Comparison of ENCODE assay signal across 11 mouse cellular contexts in genomic region chr7:99553885-99554269, GRCm38 (mm10). TPM values are rescaled to one million over a fixed set of nuclear protein-coding genes. Genes with fewer than 3 reads are reported as not detected.
DNase-seq lines count a peak whose midpoint lies in the region; ATAC-seq and TF ChIP-seq lines count a peak whose summit lies in the region.
"Had no signal": no experiment of that assay in that cellular context is flagged by ENCODE, and none has a peak within 500 bp of the region (broad histone marks: within the 10 kb centered on the region; RNA-seq: fewer than 3 reads in every experiment).

No protein-coding gene starts in this region.

- DNase-seq in heart, postnatal 36 days, result no peak
- no peak for DNase-seq in layer of hippocampus, adult 2 months (ENCODE audit: low spot score in 2 of 2)
- DNase-seq in layer of hippocampus, adult 18-20 months (ENCODE audit: low spot score in 2 of 2), result no peak
- DNase-seq in forebrain, postnatal 0 days, result no peak
- DNase-seq in T-cell, adult 2 months (ENCODE audit: low spot score), result no peak
- DNase-seq: adrenal gland, postnatal 36 days; cerebellum, adult 18-20 months; midbrain, embryonic 14.5 days had no signal

- H3K4me1 ChIP-seq in heart, embryonic 12.5 days (replicated peaks), result peaks cover 38% of the 10 kb centered on the region
- peaks cover 39% of the 10 kb centered on the region for H3K4me1 ChIP-seq in limb, embryonic 12.5 days (replicated peaks)
- peaks cover 30% of the 10 kb centered on the region for H3K4me1 ChIP-seq in stomach, embryonic 14.5 days (ENCODE audit: control insufficient read depth, insufficient read depth, low read length)
- 0 out of 2 replicates have a peak, but pooled peaks cover under 1% of the 10 kb centered on the region for H3K4me1 ChIP-seq in forebrain, postnatal 0 days (ENCODE audit: insufficient read depth)

- peak overlapping the region; percentile 61 for H3K27ac ChIP-seq in heart, embryonic 12.5 days (ENCODE audit: poor library complexity, severe bottlenecking)
- peak overlapping the region; percentile 54 for H3K27ac ChIP-seq in layer of hippocampus, adult 2 months
- H3K27ac ChIP-seq in limb, embryonic 12.5 days, result peak overlapping the region; percentile 89
- H3K27ac ChIP-seq in stomach, embryonic 14.5 days (ENCODE audit: low read length), result peak overlapping the region; percentile 68; the same call in 1 of the 2 replicates
- H3K27ac ChIP-seq in forebrain, postnatal 0 days (ENCODE audit: low read depth, low read length), result no peak overlapping the region

- H3K27me3 ChIP-seq in heart, embryonic 12.5 days (replicated peaks), result no peaks in the 10 kb centered on the region
- H3K27me3 ChIP-seq in limb, embryonic 12.5 days, result no peaks in the 10 kb centered on the region; the same call in 1 of the 2 replicates
- H3K27me3 ChIP-seq in stomach, embryonic 14.5 days (ENCODE audit: control insufficient read depth, insufficient read depth, low read length), result no peaks in the 10 kb centered on the region
- no peaks in the 10 kb centered on the region for H3K27me3 ChIP-seq in forebrain, postnatal 0 days (ENCODE audit: insufficient read depth, low read length)

- peak overlapping the region; percentile 32 for H3K4me2 ChIP-seq in heart, embryonic 12.5 days
- H3K4me2 ChIP-seq in limb, embryonic 12.5 days, result peak overlapping the region; percentile 31
- no peak overlapping the region for H3K4me2 ChIP-seq in stomach, embryonic 14.5 days (replicated peaks; ENCODE audit: low read depth, low read length)
- no peak overlapping the region for H3K4me2 ChIP-seq in forebrain, postnatal 0 days (ENCODE audit: low read depth)

- WGBS in heart, embryonic 12.5 days, result 31% methylated on average over 4 of the region's 4 CpGs
- 5% methylated on average over 4 of the region's 4 CpGs for WGBS in limb, embryonic 12.5 days
- 9% methylated on average over 4 of the region's 4 CpGs for WGBS in stomach, embryonic 14.5 days
- 51% methylated on average over 4 of the region's 4 CpGs for WGBS in forebrain, postnatal 0 days

- H3K9ac ChIP-seq in heart, embryonic 12.5 days, result no peak overlapping the region
- no peak overlapping the region for H3K9ac ChIP-seq in limb, embryonic 12.5 days (replicated peaks)
- no peak overlapping the region for H3K9ac ChIP-seq in stomach, embryonic 14.5 days (replicated peaks; ENCODE audit: low read depth, low read length)
- no peak overlapping the region for H3K9ac ChIP-seq in forebrain, postnatal 0 days

- no peak for ATAC-seq in heart, embryonic 12.5 days (ENCODE audit: insufficient number of reproducible peaks, low FRiP score)
- ATAC-seq in limb, embryonic 12.5 days (ENCODE audit: insufficient number of reproducible peaks, insufficient read depth, low FRiP score, low TSS enrichment, low read depth), result no peak
- no peak; the same call in 1 of the 2 replicates for ATAC-seq in stomach, embryonic 14.5 days (ENCODE audit: insufficient number of reproducible peaks, insufficient read depth, low FRiP score, low read depth)
- no peak for ATAC-seq in forebrain, postnatal 0 days

- peaks cover 21% of the 10 kb centered on the region for H3K36me3 ChIP-seq in heart, embryonic 12.5 days
- H3K36me3 ChIP-seq in limb, embryonic 12.5 days, result peaks cover 8% of the 10 kb centered on the region; the same call in 1 of the 2 replicates
- no peaks in the 10 kb centered on the region for H3K36me3 ChIP-seq in stomach, embryonic 14.5 days (ENCODE audit: control insufficient read depth, insufficient read depth, low read length)
- H3K36me3 ChIP-seq in forebrain, postnatal 0 days (ENCODE audit: insufficient read depth), result peaks cover 16% of the 10 kb centered on the region

- no peak for TF ChIP-seq CTCF in layer of hippocampus, adult 2 months (conservative IDR thresholded peaks at IDR 0.05)
- no peak for TF ChIP-seq CTCF in forebrain, postnatal 0 days (IDR thresholded peaks at IDR 0.05; ENCODE audit: low read depth)

- H3K4me3 ChIP-seq in heart, embryonic 12.5 days, result no peak overlapping the region
- no peak overlapping the region for H3K4me3 ChIP-seq in layer of hippocampus, adult 2 months
- H3K4me3 ChIP-seq in limb, embryonic 12.5 days (replicated peaks), result no peak overlapping the region
- no peak overlapping the region for H3K4me3 ChIP-seq in stomach, embryonic 14.5 days (ENCODE audit: low read depth, low read length)
- no peak overlapping the region for H3K4me3 ChIP-seq in forebrain, postnatal 0 days (ENCODE audit: low read depth, low read length)

- intact Hi-C loops in heart, postnatal 36 days (cut with DNase I), result no loop called here

- peaks cover 6% of the 10 kb centered on the region; the same call in 1 of the 2 replicates for H3K9me3 ChIP-seq in heart, embryonic 12.5 days (replicated peaks)
- H3K9me3 ChIP-seq in limb, embryonic 12.5 days, result no peaks in the 10 kb centered on the region
- H3K9me3 ChIP-seq in stomach, embryonic 14.5 days (ENCODE audit: control insufficient read depth, low read depth, low read length), result no peaks in the 10 kb centered on the region
- H3K9me3 ChIP-seq in forebrain, postnatal 0 days (ENCODE audit: low read length), result no peaks in the 10 kb centered on the region

RNA-seq across cellular contexts. Expression of gene Arrb1, which starts 18.6 kb away (rescaled TPM):
- polyA plus RNA-seq in heart, embryonic 12.5 days (2016; fragmentation: Nextera tagmentation; extraction: Ambion mirVana), result 13.4 and 14.5 TPM in 2 replicates
- total RNA-seq in heart, postnatal 36 days (2021), result 10 to 100 TPM; 22.3 to 25.3 TPM
- total RNA-seq in layer of hippocampus, adult 2 months (2021), result 100 to 1,000 TPM; 143 to 148 TPM
- 100 to 1,000 TPM; 143 to 168 TPM for total RNA-seq in layer of hippocampus, adult 18-20 months (2021)
- polyA plus RNA-seq in limb, embryonic 12.5 days (2016; fragmentation: Nextera tagmentation; extraction: Ambion mirVana), result 8.1 and 8.4 TPM in 2 replicates
- 4.0 and 5.4 TPM in 2 replicates for polyA plus RNA-seq in stomach, embryonic 14.5 days (2014; fragmentation: Nextera tagmentation; extraction: Ambion mirVana)
- 88.0 and 102 TPM in 2 replicates for total RNA-seq in forebrain, postnatal 0 days (2014; rRNA removed)
- 10.3 and 13.0 TPM in 2 replicates for polyA plus RNA-seq in forebrain, postnatal 0 days (2015; fragmentation: Nextera tagmentation; extraction: Ambion mirVana)

Comparison
In these comparisons a context has a peak if more than half of its experiments do, and no peak if none do; other contexts are left out.
1. H3K4me2 ChIP-seq: peak in heart, embryonic 12.5 days (single experiment) and limb, embryonic 12.5 days (single experiment); none in stomach, embryonic 14.5 days (single experiment) and forebrain, postnatal 0 days (single experiment).